Mouse (Mus musculus): Measurements from ENCODE around the gene Sgsm2. TPM values are rescaled to one million over a fixed set of nuclear protein-coding genes. Genes with fewer than 3 reads are reported as not detected.

Sgsm2 gene
- polyA plus RNA-seq (2016; fragmentation: Nextera tagmentation; extraction: Ambion mirVana): 6.5 and 6.8 TPM in 2 replicates

DNA sequence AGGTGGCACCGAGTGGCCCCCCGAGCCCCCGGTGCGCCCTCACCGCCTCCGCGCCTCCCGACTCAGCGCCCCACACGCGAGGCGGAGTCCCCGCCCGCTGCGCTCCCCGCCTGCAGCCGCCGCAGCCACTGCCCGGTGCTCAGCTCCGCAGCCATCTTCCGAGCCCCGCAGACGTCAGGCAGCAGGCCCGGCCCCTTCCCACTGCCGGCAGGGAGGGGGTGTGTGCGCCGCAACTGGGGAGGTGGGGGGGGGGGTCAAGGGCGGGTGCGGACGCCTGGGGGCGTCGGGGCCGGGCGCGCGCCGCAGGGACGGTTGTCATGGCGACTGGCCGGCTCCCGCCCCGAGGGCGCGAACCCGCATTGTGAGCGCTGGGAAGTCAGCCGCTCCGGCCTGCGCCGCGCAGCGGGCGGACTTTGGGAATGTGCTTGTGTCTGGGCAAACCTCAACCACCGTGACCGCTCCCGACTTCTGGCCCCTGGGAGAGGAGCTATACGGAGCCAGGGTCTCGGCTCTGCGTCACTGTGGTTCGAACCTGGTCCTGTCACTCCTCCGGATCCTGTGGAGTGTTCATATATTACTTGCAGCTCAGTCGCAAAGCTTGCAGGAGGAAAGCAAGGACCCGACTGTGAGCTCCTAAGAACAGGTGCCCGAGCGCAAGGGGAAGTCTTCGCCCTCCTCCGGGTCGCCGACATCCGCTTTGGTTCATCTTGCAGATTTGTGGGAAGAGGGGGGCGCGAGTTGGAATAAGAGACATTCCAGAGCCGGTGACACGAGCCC lies at the start of gene Sgsm2:
TSS of gene Sgsm2 (minus strand) at position 160 of the 777 bp plus-strand sequence.
- peak; percentile 83 for DNase-seq (ENCODE audit: extremely low spot score, low spot score)
- whole genome bisulfite sequencing: under 1% methylated on average over 71 of the region's 74 CpGs
- no peaks in the 10 kb centered on the region for H3K9me3 ChIP-seq
- no peaks in the 10 kb centered on the region for H3K27me3 ChIP-seq (ENCODE audit: poor library complexity, severe bottlenecking)
- peaks cover 44% of the 10 kb centered on the region for H3K4me1 ChIP-seq
- peak within 1 kb of the TSS; percentile 90 for H3K27ac ChIP-seq
- H3K36me3 ChIP-seq (replicated peaks): peaks cover 33% of the 10 kb centered on the region
- peak within 1 kb of the TSS; percentile 89 for H3K4me3 ChIP-seq

DNA sequence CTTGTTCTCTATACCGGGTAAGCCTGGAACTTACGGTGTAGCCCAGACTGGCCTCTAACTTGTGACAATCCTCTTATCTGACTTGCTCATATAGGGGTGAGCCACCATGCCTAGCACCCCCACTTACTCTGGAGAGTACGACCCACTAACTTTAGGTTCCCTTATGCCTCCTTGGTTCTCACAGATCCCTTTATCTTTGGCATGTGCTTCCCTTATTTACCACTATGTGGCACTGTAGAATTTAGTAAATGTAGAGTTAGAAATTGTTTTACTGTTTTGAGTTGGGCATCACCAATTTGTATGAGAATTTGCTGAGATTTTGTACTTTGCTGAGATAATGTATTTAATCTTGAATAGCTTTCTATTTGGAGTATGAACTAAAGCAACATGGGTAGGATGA lies 49.5 kb upstream of the Sgsm2 start:
- DNase-seq (ENCODE audit: extremely low spot score, low spot score): no peak
- H3K27me3 ChIP-seq (ENCODE audit: poor library complexity, severe bottlenecking): no peaks in the 10 kb centered on the region
- no peak overlapping the region for H3K27ac ChIP-seq
- no peaks in the 10 kb centered on the region for H3K4me1 ChIP-seq
- H3K9me3 ChIP-seq: no peaks in the 10 kb centered on the region
- WGBS: 82% methylated on average over 3 of the region's 3 CpGs
- peaks cover 78% of the 10 kb centered on the region for H3K36me3 ChIP-seq (replicated peaks)
- no peak overlapping the region for H3K4me3 ChIP-seq

DNA sequence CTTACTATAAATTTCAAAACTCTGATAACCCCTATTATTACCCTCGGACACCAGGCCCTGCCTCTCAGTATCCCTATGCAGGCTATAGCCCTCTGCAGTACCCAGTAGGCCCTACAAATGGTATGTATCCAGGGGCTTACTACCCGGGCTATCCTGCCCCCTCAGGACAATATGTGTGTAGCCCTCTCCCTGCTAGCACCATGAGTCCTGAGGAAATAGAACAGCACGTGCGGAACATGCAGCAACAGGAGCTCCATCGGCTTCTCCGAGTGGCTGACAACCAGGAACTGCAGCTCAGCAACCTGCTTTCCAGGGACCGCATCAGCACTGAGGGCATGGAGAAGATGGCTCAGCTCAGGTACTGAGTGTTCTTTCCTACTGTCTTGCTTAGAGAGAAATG lies 33.5 kb upstream of the Sgsm2 start:
- no peak overlapping the region for H3K27ac ChIP-seq
- peaks cover 71% of the 10 kb centered on the region for H3K36me3 ChIP-seq (replicated peaks)
- H3K4me3 ChIP-seq: no peak overlapping the region
- H3K9me3 ChIP-seq: no peaks in the 10 kb centered on the region
- H3K27me3 ChIP-seq (ENCODE audit: poor library complexity, severe bottlenecking): no peaks in the 10 kb centered on the region
- 92% methylated on average over 7 of the region's 7 CpGs for WGBS
- no peak for DNase-seq (ENCODE audit: extremely low spot score, low spot score)
- peaks cover 13% of the 10 kb centered on the region for H3K4me1 ChIP-seq

DNA sequence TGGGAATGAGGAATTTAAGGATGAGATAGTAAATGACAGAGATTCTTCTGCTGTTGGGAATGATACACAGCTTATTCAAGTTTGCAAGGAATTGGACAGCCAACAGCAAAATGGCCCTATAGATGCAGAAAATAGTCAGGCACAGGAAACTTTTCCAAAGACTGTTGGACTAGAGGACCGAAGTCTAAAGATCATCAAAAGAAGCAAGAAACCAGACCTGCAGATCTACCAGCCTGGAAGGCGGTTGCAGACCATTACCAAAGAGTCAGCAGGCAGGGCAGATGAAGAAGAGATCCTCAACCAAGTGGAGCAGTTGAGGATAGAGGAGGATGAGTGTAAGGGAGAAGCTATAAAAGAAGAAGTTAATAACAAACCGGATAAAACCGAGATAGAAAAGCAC lies 32.3 kb upstream of the Sgsm2 start:
- no peak overlapping the region for H3K4me3 ChIP-seq
- 95% methylated on average over 4 of the region's 4 CpGs for WGBS
- H3K36me3 ChIP-seq (replicated peaks): peaks cover 58% of the 10 kb centered on the region
- no peak overlapping the region for H3K27ac ChIP-seq
- no peaks in the 10 kb centered on the region for H3K9me3 ChIP-seq
- peaks cover 22% of the 10 kb centered on the region for H3K4me1 ChIP-seq
- H3K27me3 ChIP-seq (ENCODE audit: poor library complexity, severe bottlenecking): no peaks in the 10 kb centered on the region
- DNase-seq (ENCODE audit: extremely low spot score, low spot score): no peak

DNA sequence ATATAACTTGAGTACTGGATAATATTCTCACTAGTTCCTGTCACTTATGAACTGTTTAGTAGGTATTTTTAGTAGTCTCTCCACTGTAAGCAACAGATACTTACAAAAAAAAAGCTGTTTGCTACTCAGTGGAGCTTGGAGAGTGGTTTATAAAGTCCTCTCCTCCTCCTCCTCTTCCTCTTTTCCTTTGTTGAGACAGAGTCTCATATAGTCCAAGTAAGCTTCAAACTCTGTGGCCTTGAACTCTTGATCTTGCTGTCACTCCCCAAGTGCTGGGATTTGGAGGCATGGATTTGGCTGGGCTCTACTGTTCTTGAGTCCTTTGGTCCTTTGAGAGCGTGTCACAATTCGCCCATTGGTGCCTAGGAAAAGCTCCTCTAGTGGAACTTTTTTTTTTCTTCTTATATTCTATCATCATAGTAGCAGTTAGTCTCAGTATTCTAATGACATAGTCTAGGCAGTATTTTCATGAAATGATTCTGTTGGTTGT lies 30.4 kb upstream of the Sgsm2 start:
- peaks cover 40% of the 10 kb centered on the region for H3K36me3 ChIP-seq (replicated peaks)
- H3K4me3 ChIP-seq: peak overlapping the region; percentile 97; the same call in 1 of the 2 replicates
- no peak for DNase-seq (ENCODE audit: extremely low spot score, low spot score)
- WGBS: 93% methylated on average over 2 of the region's 2 CpGs
- no peaks in the 10 kb centered on the region for H3K9me3 ChIP-seq
- H3K27me3 ChIP-seq (ENCODE audit: poor library complexity, severe bottlenecking): no peaks in the 10 kb centered on the region
- H3K4me1 ChIP-seq: peaks cover 22% of the 10 kb centered on the region
- H3K27ac ChIP-seq: no peak overlapping the region

DNA sequence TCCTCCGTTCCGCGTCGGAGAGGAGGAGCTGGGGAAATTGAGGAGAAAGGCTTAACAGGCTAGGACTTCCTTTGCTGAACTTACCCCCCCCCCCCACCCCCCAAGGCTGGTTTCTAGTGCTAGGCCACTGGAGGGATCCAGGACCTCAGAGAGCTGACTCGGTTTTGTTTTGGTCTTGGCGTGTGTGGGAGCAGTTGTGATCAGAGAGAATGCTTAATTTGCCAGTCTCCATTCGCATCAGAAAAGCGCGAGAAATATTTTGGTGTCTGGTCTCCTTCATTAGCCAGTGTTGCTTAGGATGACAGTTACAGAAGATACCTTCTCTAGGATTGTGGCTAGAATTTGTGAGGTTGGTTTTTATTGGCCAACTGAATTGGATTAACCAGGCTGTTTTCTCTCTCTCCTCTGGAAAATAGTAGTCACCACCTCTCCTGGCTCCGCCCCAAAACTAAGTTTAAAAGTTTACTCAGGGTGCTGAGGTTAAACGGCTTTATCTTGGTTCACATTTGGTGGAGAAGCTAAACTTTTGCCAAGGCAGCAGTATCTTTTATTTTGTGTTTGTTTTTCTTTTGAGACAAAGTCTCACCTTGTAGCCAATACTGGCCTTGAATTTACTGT lies 29.6 kb upstream of the Sgsm2 start:
- DNase-seq (ENCODE audit: extremely low spot score, low spot score): no peak
- H3K36me3 ChIP-seq (replicated peaks): peaks cover 32% of the 10 kb centered on the region
- H3K27ac ChIP-seq: peak overlapping the region; percentile 95
- no peaks in the 10 kb centered on the region for H3K27me3 ChIP-seq (ENCODE audit: poor library complexity, severe bottlenecking)
- WGBS: 9% methylated on average over 11 of the region's 11 CpGs
- peak overlapping the region; percentile 97 for H3K4me3 ChIP-seq
- no peaks in the 10 kb centered on the region for H3K9me3 ChIP-seq
- peaks cover 22% of the 10 kb centered on the region for H3K4me1 ChIP-seq

DNA sequence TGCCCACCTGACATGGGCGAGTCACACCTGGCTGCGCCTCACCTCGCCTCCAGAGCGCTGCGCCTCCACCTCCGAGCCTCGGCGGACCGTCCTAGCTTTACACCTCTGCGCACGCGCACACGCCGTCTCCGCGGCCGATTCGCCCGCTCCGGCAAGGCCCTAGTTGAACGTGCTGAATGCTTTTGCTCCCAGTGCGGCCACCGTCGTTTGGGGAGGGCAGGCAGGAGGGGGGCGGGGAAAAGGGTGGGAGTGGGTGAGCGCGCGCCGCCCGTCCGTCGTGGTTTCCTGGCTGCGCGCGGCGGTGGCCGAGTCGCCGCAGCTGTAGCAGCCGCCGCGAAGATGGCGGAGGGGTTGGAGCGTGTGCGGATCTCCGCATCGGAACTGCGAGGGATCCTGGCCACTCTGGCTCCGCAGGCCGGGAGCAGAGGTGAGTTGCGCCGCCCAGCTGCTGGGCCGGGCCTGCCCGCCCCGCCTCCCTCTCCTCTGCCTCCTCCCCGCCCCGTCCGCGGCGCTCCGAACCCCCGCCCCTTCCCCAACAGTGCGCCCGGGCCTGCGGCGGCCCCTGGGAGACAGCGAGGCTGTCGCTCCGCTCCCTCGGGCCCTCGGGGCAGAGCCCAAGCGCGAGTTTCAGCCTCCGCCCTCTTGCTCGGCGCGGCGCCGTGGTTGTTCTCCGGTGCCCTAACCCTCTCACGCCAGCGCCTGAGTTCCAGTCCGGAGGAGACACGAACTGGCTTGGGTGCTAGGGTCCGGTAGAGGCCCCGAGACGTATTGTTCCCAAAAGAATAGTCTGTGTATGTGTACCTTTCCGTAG lies 28.9 kb upstream of the Sgsm2 start, which contains the start of the genes Smg6 and Srr:
TSS of gene Smg6 (plus strand) at position 247 of the 811 bp plus-strand sequence.
TSS of gene Srr (minus strand) at position 372 of the 811 bp plus-strand sequence.
- WGBS: 0% methylated on average over 84 of the region's 88 CpGs
- peak; percentile 98 for DNase-seq (ENCODE audit: extremely low spot score, low spot score)
- peak within 1 kb of the TSS; percentile 95 for H3K27ac ChIP-seq

DNA sequence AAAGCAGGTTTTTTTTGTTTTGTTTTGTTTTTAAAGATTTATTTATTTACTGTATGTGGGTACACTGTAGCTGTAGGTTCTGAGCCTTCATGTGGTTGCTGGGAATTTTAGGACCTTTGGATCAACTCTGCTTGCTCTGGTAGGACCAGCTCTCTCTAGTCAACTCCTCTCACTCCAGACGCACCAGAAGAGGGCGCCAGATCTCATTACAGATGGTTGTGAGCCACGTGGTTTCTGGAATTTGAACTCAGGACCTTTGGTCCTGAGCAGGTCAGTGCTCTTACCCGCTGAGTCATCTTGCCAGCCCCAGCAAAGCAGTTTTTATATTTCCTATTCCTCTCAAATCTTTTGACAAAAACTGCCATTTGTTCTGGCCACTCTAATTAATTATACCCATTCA lies 27.3 kb upstream of the Sgsm2 start:
- Histone ChIP-seq H3K4me3 (peak overlapping the region; percentile 97; the same call in 1 of the 2 replicates), H3K27ac (no peak overlapping the region), H3K9me3 (no peaks in the 10 kb centered on the region), H3K4me1 (peaks cover 22% of the 10 kb centered on the region), H3K36me3 (replicated peaks) (peaks cover 16% of the 10 kb centered on the region), H3K27me3 (ENCODE audit: poor library complexity, severe bottlenecking) (no peaks in the 10 kb centered on the region)
- DNase-seq (ENCODE audit: extremely low spot score, low spot score): peak; percentile 25
- WGBS: 59% methylated on average over 4 of the region's 4 CpGs

More for the DNA sequence above, 28.9 kb upstream of the Sgsm2 start, which contains the start of the genes Smg6 and Srr:
- no peaks in the 10 kb centered on the region for H3K27me3 ChIP-seq (ENCODE audit: poor library complexity, severe bottlenecking)
- H3K4me3 ChIP-seq: peak within 1 kb of the TSS; percentile 97
- no peaks in the 10 kb centered on the region for H3K9me3 ChIP-seq
- H3K4me1 ChIP-seq: peaks cover 22% of the 10 kb centered on the region
- H3K36me3 ChIP-seq (replicated peaks): peaks cover 25% of the 10 kb centered on the region

DNA sequence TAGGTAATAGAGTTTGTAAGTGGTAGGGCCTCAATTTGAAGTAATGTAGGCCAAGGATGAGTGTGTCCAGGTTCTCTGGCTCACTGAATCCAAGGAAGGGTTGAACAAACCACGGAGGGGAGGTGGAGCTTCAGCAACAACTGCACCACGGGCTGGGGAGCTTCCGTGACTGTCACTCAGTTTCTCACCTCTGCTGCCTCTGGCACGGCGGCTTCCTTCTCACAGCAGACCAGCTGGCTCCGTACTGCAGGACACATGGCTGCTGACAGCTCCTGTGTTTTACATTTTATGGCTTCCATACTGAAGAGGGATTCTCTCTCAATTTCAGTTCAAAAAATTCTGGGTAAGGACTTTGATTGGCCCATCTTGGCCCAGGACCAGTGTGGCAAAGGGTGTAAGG lies 22.4 kb upstream of the Sgsm2 start:
- H3K27ac ChIP-seq: no peak overlapping the region
- no peak for DNase-seq (ENCODE audit: extremely low spot score, low spot score)
- no peak overlapping the region for H3K4me3 ChIP-seq
- no peaks in the 10 kb centered on the region for H3K9me3 ChIP-seq
- 0 out of 2 replicates have a peak, but pooled peaks cover 1% of the 10 kb centered on the region for H3K4me1 ChIP-seq
- 90% methylated on average over 6 of the region's 6 CpGs for WGBS
- H3K36me3 ChIP-seq (replicated peaks): peaks cover 34% of the 10 kb centered on the region
- H3K27me3 ChIP-seq (ENCODE audit: poor library complexity, severe bottlenecking): no peaks in the 10 kb centered on the region

DNA sequence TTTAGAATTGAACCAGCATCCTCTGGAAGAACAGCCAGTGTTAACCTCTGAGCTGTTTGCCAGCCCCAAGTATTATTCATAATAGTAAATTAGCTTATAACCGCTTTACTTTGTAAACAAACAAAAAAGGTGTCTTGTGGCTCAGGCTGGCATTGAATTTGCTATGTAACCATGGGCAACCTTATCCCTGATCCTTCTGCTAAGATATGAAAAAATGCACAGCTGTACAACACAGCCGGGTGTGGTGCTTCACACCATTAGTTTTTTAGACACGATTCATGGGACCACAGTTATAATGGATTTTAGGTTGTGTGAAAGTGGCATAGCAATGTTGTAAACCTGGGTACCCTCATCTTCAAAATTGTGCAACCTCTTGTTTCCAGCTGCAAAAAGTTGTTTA lies 15.6 kb upstream of the Sgsm2 start:
- DNase-seq (ENCODE audit: extremely low spot score, low spot score): no peak
- H3K4me3 ChIP-seq: no peak overlapping the region
- no peaks in the 10 kb centered on the region for H3K4me1 ChIP-seq
- no peaks in the 10 kb centered on the region for H3K9me3 ChIP-seq
- 92% methylated on average over 3 of the region's 3 CpGs for WGBS
- H3K27ac ChIP-seq: no peak overlapping the region
- H3K27me3 ChIP-seq (ENCODE audit: poor library complexity, severe bottlenecking): no peaks in the 10 kb centered on the region
- H3K36me3 ChIP-seq (replicated peaks): peaks cover 42% of the 10 kb centered on the region

DNA sequence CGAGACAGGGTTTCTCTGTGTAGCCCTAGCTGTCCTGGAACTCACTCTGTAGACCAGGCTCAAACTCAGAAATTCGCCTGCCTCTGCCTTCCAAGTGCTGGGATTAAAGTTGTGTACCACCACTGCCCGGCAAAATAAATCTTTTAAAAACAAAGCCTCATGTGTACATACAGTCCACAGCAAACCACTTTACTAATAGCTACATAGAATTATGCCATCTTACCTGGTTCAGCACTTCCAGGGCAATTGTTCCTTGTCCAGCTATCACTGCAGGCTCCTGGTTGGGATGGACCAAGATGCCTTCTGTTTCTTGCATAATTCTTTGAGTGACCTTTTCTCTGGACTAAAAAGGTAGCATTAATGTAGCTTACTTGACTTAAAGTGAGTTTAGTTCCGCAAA lies 13.1 kb upstream of the Sgsm2 start:
- DNase-seq (ENCODE audit: extremely low spot score, low spot score): no peak
- 92% methylated on average over 4 of the region's 4 CpGs for WGBS
- Histone ChIP-seq H3K36me3 (replicated peaks) (peaks cover 58% of the 10 kb centered on the region), H3K4me3 (no peak overlapping the region), H3K9me3 (no peaks in the 10 kb centered on the region), H3K27me3 (ENCODE audit: poor library complexity, severe bottlenecking) (no peaks in the 10 kb centered on the region), H3K4me1 (no peaks in the 10 kb centered on the region), H3K27ac (no peak overlapping the region)

DNA sequence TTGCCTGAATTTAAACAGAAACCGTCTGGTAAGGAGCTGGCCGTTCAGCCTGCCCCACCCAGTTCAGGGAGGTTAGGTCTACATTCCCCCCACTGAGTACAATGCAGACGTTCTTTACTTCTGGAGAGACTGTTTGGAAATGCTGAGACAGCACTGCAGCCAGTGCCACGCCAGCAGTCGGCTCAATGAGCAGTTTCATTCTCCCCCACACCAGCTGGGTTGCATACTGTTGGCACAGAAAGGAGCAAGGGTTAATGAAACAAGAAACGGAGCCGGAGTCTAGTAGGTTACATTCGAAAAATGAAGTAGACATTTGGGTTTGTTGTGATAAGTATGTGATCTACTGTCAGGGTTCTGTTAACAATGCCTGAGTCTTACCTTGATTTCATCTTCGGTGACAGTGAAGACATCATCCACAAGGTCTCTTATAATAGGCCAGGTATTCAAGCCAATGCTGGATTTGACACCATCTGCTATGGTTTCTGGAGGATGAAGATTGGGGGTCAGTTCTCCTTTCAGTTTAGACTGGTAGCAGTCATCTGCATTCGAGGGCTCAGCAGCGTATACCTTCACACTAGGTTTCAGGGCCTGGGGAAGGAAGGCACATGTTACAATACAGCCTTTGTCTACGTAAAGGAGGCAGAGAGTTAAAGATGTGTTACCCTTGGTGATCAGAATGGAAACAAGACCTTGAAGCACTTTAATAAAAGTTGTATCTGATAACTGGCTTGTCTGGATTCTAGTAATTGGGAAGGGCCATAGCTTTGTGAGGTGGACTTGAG lies 11.9 kb upstream of the Sgsm2 start:
- 90% methylated on average over 12 of the region's 12 CpGs for WGBS
- H3K27me3 ChIP-seq (ENCODE audit: poor library complexity, severe bottlenecking): no peaks in the 10 kb centered on the region
- no peaks in the 10 kb centered on the region for H3K4me1 ChIP-seq
- H3K27ac ChIP-seq: no peak overlapping the region
- peaks cover 70% of the 10 kb centered on the region for H3K36me3 ChIP-seq (replicated peaks)
- H3K9me3 ChIP-seq: no peaks in the 10 kb centered on the region
- H3K4me3 ChIP-seq: no peak overlapping the region
- DNase-seq (ENCODE audit: extremely low spot score, low spot score): no peak

All from forebrain, embryonic 10.5 days (tissue).